Mouse (Mus musculus) forebrain, embryonic 12.5 days (tissue): ENCODE measurements around the gene Nup160. TPM values are rescaled to one million over a fixed set of nuclear protein-coding genes. Genes with fewer than 3 reads are reported as not detected.

Source experiments
- ATAC-seq: fragments of 200-750 bp; cut with Nextera tagmentation; 2 replicates; pipeline ENCODE4 v1.8.0; 2017; ENCODE audit warnings: moderate TSS enrichment; ENCODE audit not compliant: low FRiP score
- H3K27ac ChIP-seq: fragments of 300-500 bp; sonication (generic); 2 replicates; pipeline ENCODE4 v1.5.1; 2016; ENCODE audit warnings: mild to moderate bottlenecking
- H3K27me3 ChIP-seq: fragments of 300-500 bp; sonication (generic); 2 replicates; pipeline ENCODE4 v1.6.1; 2016; ENCODE audit warnings: mild to moderate bottlenecking
- H3K36me3 ChIP-seq: fragments of 300-500 bp; sonication (generic); replicated peaks from 2 replicates; pipeline ENCODE4 v1.6.1; 2016; ENCODE audit warnings: mild to moderate bottlenecking
- H3K4me1 ChIP-seq: fragments of 300-500 bp; sonication (generic); 2 replicates; pipeline ENCODE4 v1.6.1; 2016
- H3K4me2 ChIP-seq: fragments of 300-500 bp; sonication (generic); 2 replicates; pipeline ENCODE4 v1.6.1; 2016; ENCODE audit warnings: mild to moderate bottlenecking, moderate library complexity
- H3K4me3 ChIP-seq: fragments of 300-500 bp; sonication (generic); replicated peaks from 2 replicates; pipeline ENCODE4 v1.5.1; 2016; ENCODE audit warnings: mild to moderate bottlenecking
- H3K9ac ChIP-seq: fragments of 300-500 bp; sonication (generic); 2 replicates; pipeline ENCODE4 v1.6.1; 2016; ENCODE audit warnings: mild to moderate bottlenecking
- H3K9me3 ChIP-seq: fragments of 300-500 bp; sonication (generic); 2 replicates; pipeline ENCODE4 v1.6.1; 2016
- WGBS: fragments of 180-500 bp; shearing (Covaris S2); methylation state at CpG from one replicate; pipeline ENCODE4 v1.1.7; 2016; 5-methylcytosine and 5-hydroxymethylcytosine counted together
- polyA plus RNA-seq: library from polyadenylated mRNA; unstranded; fragments of >200 nt; fragmentation: Nextera tagmentation; extraction: Ambion mirVana; gene quantifications from 2 replicates; pipeline ENCODE4 v1.2.1, GENCODE M21; 2016

Gene Nup160
- 52.3 and 62.4 TPM in 2 replicates for polyA plus RNA-seq

- 71% methylated on average over 8 of the region's 8 CpGs for WGBS
Measured at GRCm38 (mm10) chr2:90677007-90677406, at the start of gene Nup160. TSS of gene Nup160 (plus strand) at chr2:90677215.

DNA sequence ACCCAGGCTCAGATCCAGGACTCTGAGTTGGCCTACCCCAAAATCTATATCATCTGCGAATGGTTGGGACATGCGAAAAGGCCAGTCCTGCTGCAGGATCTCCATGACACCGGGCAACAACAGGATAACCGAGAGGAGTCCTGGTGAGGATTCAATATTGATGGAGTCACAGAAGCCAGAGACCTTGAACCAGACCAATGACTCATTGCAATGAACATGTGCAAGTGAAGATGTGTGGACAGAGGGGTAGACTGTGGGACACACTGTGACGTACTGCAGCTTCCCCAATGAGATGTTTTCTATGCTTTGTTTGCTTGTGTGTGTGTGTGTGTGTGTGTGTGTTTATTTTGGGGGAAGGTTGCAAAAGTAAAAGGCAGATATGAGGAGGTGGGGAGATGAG lies 48.8 kb upstream of the Nup160 start:
- WGBS = 89% methylated on average over 5 of the region's 5 CpGs
- H3K4me1 ChIP-seq = no peaks in the 10 kb centered on the region
- no peaks in the 10 kb centered on the region for H3K36me3 ChIP-seq
- no peak overlapping the region for H3K4me2 ChIP-seq
- no peak overlapping the region for H3K27ac ChIP-seq
- H3K9me3 ChIP-seq = no peaks in the 10 kb centered on the region
- H3K4me3 ChIP-seq = no peak overlapping the region
- H3K27me3 ChIP-seq = no peaks in the 10 kb centered on the region
- H3K9ac ChIP-seq = no peak overlapping the region
- no peak for ATAC-seq

More at GRCm38 (mm10) chr2:90677007-90677406, at the start of gene Nup160:
- Histone ChIP-seq H3K9ac (no peak within 1 kb of the TSS), H3K4me1 (peaks cover 18% of the 10 kb centered on the region), H3K36me3 (0 out of 2 replicates have a peak, but pooled peaks cover 4% of the 10 kb centered on the region), H3K27me3 (no peaks in the 10 kb centered on the region), H3K4me2 (no peak within 1 kb of the TSS), H3K9me3 (no peaks in the 10 kb centered on the region), H3K27ac (no peak within 1 kb of the TSS), H3K4me3 (no peak within 1 kb of the TSS)
- no peak for ATAC-seq

DNA sequence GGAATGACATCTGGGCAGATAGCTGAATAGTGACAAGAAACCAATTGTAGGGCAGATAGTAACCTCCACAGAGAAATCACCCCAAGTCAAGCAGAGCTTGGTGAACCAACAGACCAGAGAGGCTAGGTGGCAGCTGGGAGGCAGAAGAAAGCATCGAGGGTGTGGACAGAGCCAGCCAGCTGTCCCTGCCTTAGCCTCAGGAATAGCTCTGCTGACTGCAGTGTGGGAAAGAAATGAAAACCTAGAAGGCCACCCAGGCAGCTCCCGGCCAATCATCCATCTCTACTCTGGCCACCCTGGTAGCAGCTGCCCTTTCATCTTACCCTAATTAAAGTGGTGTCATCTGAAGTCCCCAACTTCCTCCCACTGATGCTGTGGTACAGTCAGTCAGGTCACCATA lies 47.5 kb upstream of the Nup160 start:
- Histone ChIP-seq H3K27me3 (no peaks in the 10 kb centered on the region), H3K4me1 (no peaks in the 10 kb centered on the region), H3K9ac (no peak overlapping the region), H3K27ac (no peak overlapping the region), H3K36me3 (no peaks in the 10 kb centered on the region), H3K4me3 (no peak overlapping the region), H3K4me2 (no peak overlapping the region), H3K9me3 (no peaks in the 10 kb centered on the region)
- WGBS = 68% methylated on average over 2 of the region's 2 CpGs
- no peak for ATAC-seq

DNA sequence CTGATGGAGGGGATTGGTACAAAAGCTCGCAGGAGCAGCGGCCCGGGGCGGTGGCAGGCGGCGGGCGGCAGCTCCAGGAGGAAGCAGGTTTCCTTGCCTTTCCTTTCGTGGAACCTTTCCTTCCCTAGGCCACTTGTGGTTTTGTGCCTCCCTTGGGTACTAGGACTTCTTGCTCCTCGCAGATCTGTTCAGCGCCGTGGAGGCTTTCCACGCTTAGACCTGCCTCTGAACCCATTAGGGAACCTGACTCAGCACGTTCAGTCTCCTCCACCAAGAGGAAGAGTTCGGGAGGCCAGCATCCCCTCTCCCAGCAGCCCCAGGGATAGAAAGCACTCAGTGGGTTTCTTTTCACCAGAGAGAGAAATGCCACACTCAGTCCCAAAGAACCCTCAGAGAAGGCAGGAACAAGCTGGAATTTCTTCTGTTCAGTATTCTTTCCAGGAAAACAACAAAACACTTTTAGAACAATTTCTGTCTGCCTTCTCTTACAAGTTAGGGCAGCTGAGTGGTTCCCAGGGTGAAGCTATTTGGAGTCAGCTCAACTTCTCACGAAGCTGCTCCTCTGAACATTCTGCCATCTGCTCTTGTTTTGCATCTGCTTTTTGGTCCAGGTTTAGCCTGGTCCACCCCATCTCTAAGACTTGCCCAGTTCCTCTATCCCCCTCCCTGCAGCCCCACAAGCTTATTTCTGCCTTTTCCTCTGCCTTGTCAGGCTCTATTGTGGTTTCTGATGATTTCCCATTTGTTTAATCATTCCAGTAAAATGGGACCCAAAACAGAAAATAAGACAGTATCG lies 44.9 kb upstream of the Nup160 start:
- Histone ChIP-seq H3K36me3 (no peaks in the 10 kb centered on the region), H3K27me3 (no peaks in the 10 kb centered on the region), H3K4me3 (no peak overlapping the region), H3K4me2 (no peak overlapping the region), H3K27ac (no peak overlapping the region), H3K9me3 (no peaks in the 10 kb centered on the region), H3K9ac (no peak overlapping the region), H3K4me1 (no peaks in the 10 kb centered on the region)
- WGBS = 81% methylated on average over 16 of the region's 16 CpGs
- ATAC-seq = no peak

- Histone ChIP-seq H3K4me3 (no peak overlapping the region), H3K4me1 (no peaks in the 10 kb centered on the region), H3K9me3 (no peaks in the 10 kb centered on the region), H3K4me2 (no peak overlapping the region), H3K27ac (no peak overlapping the region), H3K36me3 (no peaks in the 10 kb centered on the region), H3K9ac (no peak overlapping the region), H3K27me3 (no peaks in the 10 kb centered on the region)
- ATAC-seq = no peak
Measured at GRCm38 (mm10) chr2:90634671-90635070, 42.3 kb upstream of the Nup160 start.

GRCm38 (mm10) chr2:90635085-90635723 lies 41.8 kb upstream of the Nup160 start:
- H3K27me3 ChIP-seq = no peaks in the 10 kb centered on the region
- 76% methylated on average over 7 of the region's 7 CpGs for WGBS
- H3K27ac ChIP-seq = no peak overlapping the region
- H3K4me3 ChIP-seq = no peak overlapping the region
- H3K4me1 ChIP-seq = no peaks in the 10 kb centered on the region
- ATAC-seq = no peak
- H3K4me2 ChIP-seq = no peak overlapping the region
- H3K9me3 ChIP-seq = no peaks in the 10 kb centered on the region
- no peaks in the 10 kb centered on the region for H3K36me3 ChIP-seq
- H3K9ac ChIP-seq = no peak overlapping the region

GRCm38 (mm10) chr2:90636853-90637252 lies 40.2 kb upstream of the Nup160 start:
- ATAC-seq = no peak
- WGBS = 92% methylated on average over 7 of the region's 7 CpGs
- Histone ChIP-seq H3K4me1 (no peaks in the 10 kb centered on the region), H3K27me3 (no peaks in the 10 kb centered on the region), H3K36me3 (no peaks in the 10 kb centered on the region), H3K4me2 (no peak overlapping the region), H3K27ac (no peak overlapping the region), H3K9ac (no peak overlapping the region), H3K4me3 (no peak overlapping the region), H3K9me3 (no peaks in the 10 kb centered on the region)

DNA sequence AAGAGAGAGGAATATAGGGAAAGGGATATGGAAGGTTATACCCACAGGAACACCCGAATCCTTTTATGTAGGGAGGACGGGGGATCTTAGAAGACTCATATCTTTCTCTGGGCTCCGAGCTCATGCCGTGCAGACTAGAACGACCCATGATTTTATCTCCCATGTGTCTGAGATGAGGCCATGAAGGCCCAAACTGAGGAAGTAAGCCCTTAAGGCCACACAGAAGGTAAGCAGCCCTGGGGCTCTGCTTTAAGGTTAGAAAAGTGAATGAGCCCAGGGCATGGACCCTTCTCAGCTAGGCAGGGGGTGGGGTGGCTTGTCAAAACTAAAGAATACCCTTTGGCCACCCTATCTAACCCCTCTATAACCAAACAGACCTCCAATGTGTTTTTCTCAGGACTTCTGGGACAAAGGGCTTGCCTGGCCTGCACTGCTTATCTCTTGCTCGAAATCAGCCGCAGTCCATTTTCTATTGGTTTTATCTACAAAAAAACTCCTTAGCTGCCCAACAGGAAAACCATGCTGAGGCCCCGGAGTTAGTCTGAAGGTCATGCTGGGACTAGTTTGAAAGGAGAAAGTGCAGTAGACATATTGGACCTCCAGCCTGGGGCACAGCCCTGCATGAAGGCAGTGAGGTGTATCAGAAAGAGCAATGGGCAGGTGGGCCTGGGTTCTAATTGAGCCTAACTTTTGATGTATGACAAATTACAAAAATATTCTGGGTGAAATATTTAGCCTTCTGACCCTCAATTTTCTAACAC lies 37.8 kb upstream of the Nup160 start:
- no peak for ATAC-seq

DNA sequence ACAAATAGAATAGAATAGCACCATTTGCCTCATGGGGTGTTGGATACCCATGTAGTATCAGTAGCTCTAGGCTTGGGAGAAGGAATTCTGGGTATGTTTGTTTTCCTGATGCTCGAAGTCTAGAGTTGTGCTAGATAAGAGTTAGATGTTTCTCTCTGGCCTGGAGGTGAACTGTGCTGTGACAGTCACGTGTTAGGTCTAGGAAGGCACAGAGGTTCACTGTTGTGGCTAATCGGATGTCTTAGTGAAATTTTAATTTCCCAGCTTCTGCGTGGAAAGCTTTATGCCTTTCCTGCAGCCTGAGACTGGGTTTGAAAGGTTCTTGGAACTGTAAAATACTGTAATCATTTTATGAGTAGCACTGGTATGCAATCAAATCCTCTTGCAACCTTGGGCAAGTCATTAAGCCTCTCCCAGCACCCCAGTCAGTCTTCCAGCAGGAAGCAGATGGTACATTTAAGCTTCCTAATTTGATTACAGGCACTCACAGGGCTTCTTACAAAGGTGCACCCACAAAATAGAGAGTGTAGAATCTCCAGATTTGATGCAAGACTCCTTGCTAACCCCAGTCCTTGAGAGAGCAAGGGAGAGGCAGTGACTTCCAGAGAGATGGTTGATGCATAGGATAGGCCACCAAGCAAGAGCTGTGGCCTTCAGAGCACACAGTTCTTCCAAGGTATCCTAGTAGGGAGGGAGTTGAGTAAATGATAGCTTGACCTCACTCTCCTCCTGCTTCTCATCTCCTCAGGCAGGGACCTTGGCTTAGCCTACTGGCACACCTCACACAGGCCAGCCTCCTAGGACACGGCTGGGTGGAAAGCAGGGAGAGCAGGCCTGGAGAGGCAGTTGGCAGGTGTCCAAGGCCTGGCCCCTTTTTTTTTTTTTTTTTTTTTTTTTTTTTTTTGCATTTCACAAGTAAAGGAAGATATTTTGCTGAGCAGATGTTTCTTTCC lies 37.0 kb upstream of the Nup160 start:
- ATAC-seq = no peak
- 75% methylated on average over 5 of the region's 5 CpGs for WGBS
- no peaks in the 10 kb centered on the region for H3K36me3 ChIP-seq
- H3K9ac ChIP-seq = no peak overlapping the region
- no peak overlapping the region for H3K27ac ChIP-seq
- H3K4me2 ChIP-seq = no peak overlapping the region
- no peaks in the 10 kb centered on the region for H3K4me1 ChIP-seq
- no peaks in the 10 kb centered on the region for H3K9me3 ChIP-seq
- no peak overlapping the region for H3K4me3 ChIP-seq
- H3K27me3 ChIP-seq = no peaks in the 10 kb centered on the region

More for the DNA sequence above, 37.8 kb upstream of the Nup160 start:
- Histone ChIP-seq H3K4me3 (no peak overlapping the region), H3K9ac (no peak overlapping the region), H3K9me3 (no peaks in the 10 kb centered on the region), H3K36me3 (no peaks in the 10 kb centered on the region), H3K4me1 (no peaks in the 10 kb centered on the region), H3K27me3 (no peaks in the 10 kb centered on the region), H3K4me2 (no peak overlapping the region), H3K27ac (no peak overlapping the region)
- 92% methylated on average over 8 of the region's 8 CpGs for WGBS

DNA sequence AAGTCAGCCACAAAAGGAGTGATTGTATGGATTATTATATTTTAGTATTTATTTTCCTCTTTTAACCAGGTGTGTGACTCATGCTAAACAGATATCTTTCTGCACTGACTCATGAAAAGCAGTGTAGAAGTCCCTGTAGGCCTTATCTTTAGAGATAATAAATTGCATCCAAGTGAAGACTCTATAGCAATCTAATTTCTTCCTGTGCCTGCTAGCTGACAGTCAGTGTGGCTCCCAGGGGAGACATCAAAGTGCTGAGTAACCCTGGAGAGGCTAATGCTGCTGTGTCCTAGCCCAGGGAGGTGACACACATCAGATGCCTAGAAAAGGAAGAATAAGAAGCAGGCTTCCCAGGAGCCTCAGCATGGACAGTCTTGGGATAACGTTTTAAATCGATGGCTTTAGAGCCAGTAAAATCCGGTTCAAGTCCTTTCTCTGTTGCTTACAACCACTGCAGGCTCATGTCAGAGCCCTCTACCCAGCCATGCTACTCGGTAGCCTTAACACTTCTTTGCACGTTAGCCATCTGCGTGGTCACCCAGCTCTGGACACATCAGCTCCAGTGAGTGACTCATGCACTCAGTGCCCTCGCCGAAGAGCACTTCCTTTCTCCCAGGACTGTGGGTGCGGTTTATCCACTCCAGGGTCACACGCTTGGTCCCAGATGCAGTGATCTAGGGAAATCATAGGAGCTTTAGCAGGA lies 35.9 kb upstream of the Nup160 start:
- no peak overlapping the region for H3K4me3 ChIP-seq
- no peak for ATAC-seq
- no peaks in the 10 kb centered on the region for H3K9me3 ChIP-seq
- no peak overlapping the region for H3K9ac ChIP-seq
- no peak overlapping the region for H3K4me2 ChIP-seq
- H3K36me3 ChIP-seq = no peaks in the 10 kb centered on the region
- 80% methylated on average over 10 of the region's 10 CpGs for WGBS
- H3K27me3 ChIP-seq = no peaks in the 10 kb centered on the region
- no peaks in the 10 kb centered on the region for H3K4me1 ChIP-seq
- H3K27ac ChIP-seq = no peak overlapping the region

DNA sequence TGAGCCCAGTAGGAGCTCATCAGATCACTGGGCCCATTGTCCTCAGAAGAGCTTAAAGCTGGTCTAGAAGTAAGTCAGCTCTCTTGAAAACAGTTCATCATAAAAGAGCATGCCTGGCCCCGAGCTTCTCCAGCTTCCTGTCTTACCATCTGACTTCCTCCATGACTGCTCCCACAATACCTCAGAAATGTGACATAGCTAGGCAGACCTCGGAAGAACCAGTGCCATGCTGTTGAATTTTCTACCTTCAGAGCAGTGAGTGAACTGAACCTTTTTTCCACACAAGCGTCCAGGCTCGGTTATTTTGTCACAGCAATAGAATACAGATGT lies 35.3 kb upstream of the Nup160 start:
- Histone ChIP-seq H3K4me1 (no peaks in the 10 kb centered on the region), H3K27ac (no peak overlapping the region), H3K4me3 (no peak overlapping the region), H3K9ac (no peak overlapping the region), H3K9me3 (no peaks in the 10 kb centered on the region), H3K27me3 (no peaks in the 10 kb centered on the region), H3K4me2 (no peak overlapping the region), H3K36me3 (no peaks in the 10 kb centered on the region)
- WGBS = 85% methylated on average over 4 of the region's 4 CpGs
- ATAC-seq = no peak
